Mouse (Mus musculus): ENCODE measurements around the gene Lsamp.

Gene Lsamp

DNA sequence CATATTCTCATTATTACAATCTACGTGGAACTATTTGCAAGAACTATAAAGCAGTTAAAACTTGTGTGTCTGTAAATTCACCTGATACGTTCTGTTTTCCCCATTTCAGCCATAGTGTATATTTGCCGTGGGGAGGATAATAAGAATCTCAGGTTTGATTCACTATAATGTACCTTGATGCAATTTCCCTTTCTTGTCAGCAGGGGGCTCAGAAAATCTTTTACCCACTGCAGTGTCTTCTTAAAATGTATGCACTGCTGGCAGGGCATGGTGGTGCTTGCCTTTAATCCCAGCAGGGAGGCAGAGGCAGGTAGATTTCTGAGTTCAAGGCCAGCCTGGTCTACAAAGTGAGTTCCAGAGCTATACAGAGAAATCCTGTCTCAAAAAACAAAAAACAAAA lies 287.7 kb downstream of the Lsamp start:
- DNase-seq (ENCODE audit: extremely low spot score) = no peak

DNA sequence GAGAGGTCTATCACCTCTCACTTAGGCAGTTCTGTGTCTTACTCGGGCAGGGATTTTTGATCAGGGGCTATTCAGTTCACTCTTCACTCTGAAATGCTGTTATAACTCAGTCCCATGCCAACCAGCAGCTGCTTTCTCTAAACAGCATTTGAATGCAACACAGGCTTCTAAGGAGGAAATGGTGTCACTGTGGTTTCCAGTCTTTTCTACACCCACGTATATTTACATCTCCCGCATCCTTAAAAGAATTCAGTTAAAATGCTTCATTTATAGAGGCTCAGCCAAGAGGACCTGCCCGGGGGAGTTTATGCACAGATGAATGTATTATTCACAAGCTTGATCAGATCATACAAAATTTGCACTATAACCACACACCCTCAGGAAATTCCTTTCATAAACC lies 306.0 kb downstream of the Lsamp start:
- DNase-seq (ENCODE audit: extremely low spot score) = no peak

DNA sequence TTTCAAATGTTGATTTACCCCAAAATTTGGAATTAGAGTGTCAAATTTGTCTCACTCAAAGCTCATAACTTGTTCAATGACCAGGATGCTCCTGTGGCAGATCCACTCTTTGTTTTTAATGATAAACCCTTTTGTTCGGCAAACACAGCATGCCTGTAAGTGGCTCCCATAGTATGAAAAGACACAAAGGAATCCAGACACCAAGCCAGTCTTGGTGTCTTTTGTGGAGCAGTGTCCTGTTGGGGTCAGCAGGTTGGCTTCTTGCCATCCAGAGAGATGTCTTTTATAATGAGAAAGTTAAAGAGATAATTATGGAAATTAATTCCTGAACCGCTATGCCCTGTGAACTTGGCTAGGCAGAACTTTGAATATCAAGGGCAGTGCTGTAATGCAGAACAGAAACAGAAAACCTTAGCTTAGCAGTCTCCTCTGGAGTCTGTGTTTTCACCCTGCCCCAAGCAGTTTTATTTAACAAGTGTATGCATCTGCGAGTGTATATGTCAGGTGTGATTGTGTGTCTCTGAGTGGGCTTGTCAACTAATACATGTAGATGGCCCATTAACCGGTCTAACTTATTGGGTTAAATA lies 310.2 kb downstream of the Lsamp start:
- no peak for DNase-seq (ENCODE audit: extremely low spot score)

GRCm38 (mm10) chr16:40295240-40295639 lies 311.1 kb downstream of the Lsamp start:
- DNase-seq (ENCODE audit: extremely low spot score) = no peak

- DNase-seq (ENCODE audit: extremely low spot score) = no peak
These were observed 323.5 kb downstream of the Lsamp start for GRCm38 (mm10) chr16:40307666-40308065.

- DNase-seq (ENCODE audit: extremely low spot score) = no peak
These were observed 332.0 kb downstream of the Lsamp start for GRCm38 (mm10) chr16:40316199-40316598.

GRCm38 (mm10) chr16:40324811-40325210 lies 340.6 kb downstream of the Lsamp start:
- DNase-seq (ENCODE audit: extremely low spot score) = no peak

- no peak for DNase-seq (ENCODE audit: extremely low spot score)
These were observed 344.2 kb downstream of the Lsamp start for GRCm38 (mm10) chr16:40328249-40328820.

GRCm38 (mm10) chr16:40369677-40370076 lies 385.5 kb downstream of the Lsamp start:
- DNase-seq (ENCODE audit: extremely low spot score) = no peak

GRCm38 (mm10) chr16:40371291-40371690 lies 387.1 kb downstream of the Lsamp start:
- no peak for DNase-seq (ENCODE audit: extremely low spot score)

GRCm38 (mm10) chr16:40375314-40375713 lies 391.2 kb downstream of the Lsamp start:
- DNase-seq (ENCODE audit: extremely low spot score) = no peak

DNA sequence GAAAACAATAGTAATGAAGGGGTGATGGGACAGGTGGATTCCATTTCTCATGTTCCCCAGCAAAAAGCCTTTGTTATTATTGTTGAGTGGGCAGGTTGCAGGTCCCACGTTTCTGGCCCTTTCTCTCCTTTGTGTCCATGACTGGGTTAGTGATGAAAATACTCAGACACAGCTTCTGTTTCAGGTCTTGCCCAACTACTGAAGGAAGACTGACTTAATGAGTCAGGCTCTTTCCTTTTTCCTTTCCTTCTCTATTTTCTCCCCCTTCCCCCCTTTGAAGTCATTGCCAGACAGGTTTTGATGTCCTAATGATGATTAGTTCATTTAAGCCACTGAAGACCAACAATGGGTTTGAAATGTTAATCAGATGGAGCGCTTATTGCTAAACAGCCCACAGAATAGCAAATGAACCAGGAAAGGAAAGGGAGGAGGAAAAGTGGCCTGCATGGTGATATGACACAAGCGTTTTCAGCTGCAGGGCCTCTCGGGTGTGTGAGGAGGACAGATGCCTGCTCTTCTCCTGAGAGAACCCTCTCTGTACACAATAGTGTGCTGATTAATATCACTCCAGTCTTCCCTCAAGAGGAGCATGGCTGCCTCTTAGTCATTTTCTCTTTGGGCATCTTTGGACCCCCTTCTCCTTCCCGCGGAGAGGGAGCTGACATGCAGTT lies 393.1 kb downstream of the Lsamp start:
- DNase-seq (ENCODE audit: extremely low spot score) = no peak

- no peak for DNase-seq (ENCODE audit: extremely low spot score)
These were observed 407.9 kb downstream of the Lsamp start for GRCm38 (mm10) chr16:40392106-40392505.

DNA sequence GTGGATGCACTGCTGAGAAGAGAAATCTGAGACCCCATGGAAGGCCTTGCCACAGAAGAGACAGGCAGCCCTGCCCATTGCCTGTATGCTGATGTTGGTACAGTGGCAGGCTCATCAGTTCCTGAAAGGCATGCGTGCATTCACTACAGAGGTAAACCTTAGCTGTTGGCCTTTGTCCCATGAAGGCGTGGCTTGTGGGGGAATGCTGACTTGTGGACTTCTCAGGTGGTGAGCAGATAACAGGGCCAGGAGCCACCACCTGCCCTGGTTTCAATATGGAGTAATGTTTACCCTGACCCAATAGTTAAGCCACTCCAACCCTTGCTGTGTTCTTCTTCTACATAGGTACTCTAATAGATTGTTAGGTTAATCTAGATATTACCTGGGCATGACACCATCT lies 415.4 kb downstream of the Lsamp start:
- DNase-seq (ENCODE audit: extremely low spot score) = no peak

GRCm38 (mm10) chr16:40434280-40434679 lies 450.1 kb downstream of the Lsamp start:
- DNase-seq (ENCODE audit: extremely low spot score) = no peak

DNA sequence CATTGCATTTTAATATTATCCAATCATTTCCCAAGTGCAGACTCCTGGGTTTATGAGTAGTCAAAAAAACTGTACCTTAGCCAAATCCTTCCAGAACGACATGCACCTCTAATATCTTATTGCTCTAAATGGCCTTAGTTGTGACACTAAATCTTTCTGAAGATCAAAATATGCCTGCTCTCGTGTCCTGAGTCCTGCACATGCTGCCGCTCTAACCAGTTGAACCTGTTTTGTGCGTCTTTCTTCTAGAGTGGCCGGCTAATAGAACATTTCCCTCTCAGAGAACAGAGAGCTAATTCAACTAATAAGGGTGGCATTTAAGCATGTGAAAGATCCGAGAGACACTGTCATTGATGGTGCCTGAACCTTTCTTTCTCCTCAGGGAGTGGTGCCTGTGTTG lies 452.3 kb downstream of the Lsamp start:
- DNase-seq (ENCODE audit: extremely low spot score) = no peak

GRCm38 (mm10) chr16:40437879-40438278 lies 453.7 kb downstream of the Lsamp start:
- no peak for DNase-seq (ENCODE audit: extremely low spot score)

- no peak for DNase-seq (ENCODE audit: extremely low spot score)
These were observed 454.7 kb downstream of the Lsamp start for GRCm38 (mm10) chr16:40438876-40439275.

DNA sequence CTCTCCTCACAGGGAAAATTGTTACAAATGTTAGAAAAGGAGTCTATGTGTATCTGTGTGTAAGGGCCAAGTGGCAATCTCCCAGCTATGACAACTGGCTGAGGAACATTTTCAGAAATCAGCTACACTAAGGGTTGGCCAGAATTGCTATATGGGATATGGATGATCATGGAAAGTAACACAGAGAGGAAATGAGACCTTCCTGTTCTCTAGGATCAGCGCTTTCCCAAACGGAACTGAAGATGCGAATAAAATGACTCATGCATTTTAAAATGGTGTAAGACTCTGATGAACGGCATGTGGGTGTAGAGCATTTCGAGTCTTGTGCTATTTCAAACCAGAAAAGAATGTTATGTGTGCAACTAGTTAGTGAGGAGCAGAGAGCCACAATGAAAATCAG lies 462.4 kb downstream of the Lsamp start:
- no peak for DNase-seq (ENCODE audit: extremely low spot score)

GRCm38 (mm10) chr16:40463411-40464058 lies 479.4 kb downstream of the Lsamp start:
- no peak for DNase-seq (ENCODE audit: extremely low spot score)

- peak; percentile 16 for DNase-seq (ENCODE audit: extremely low spot score)
These were observed 482.4 kb downstream of the Lsamp start for GRCm38 (mm10) chr16:40466596-40466995.

DNA sequence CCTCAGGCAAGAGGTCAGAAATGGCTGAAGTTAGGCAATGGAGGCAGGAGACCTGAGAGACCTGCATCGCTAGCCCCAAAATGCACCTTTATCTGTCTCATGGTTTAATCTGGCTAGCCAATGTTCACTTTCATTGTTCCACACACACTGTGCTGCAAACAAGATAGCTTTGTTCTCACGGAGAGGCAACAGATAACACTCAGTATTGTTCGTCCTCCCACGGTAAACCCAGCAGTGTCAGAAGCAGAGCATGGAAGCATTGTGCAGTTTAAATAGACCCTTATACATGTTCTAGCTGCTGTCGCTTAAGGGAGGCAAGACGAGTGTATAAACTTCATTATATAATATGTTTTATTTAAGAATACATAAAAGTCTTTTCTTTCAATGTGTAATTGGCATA lies 486.8 kb downstream of the Lsamp start:
- DNase-seq (ENCODE audit: extremely low spot score) = no peak

DNA sequence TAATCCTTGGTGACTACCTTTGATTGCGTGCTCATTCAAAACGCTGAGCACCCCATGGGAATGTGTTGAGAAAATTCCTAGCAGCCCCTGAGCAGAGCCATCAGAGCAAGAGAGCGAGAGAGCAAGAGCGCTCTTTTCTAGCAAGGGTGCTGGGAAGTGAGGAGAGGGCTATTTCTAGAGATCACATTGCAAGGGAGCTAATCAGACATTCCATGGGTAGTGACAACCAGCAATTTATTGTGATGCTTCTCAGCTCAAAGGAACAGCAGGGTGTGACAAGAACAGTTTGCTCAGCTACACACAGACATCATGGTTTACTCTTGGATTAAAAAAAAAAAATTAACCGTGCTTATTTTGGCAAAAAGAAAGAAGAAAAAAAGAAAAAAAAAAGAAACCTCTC lies 487.8 kb downstream of the Lsamp start:
- no peak for DNase-seq (ENCODE audit: extremely low spot score)
